17 mouse cellular contexts compared by ENCODE assay signal in genomic region chr12:81996679-81997362, GRCm38 (mm10).
"Had no signal": no experiment of that assay in that cellular context is flagged by ENCODE, and none has a peak within 500 bp of the region (broad histone marks: within the 10 kb centered on the region; RNA-seq: fewer than 3 reads in every experiment).

No protein-coding gene starts in this region.

- H3K27ac ChIP-seq: kidney, embryonic 15.5 days; layer of hippocampus, adult 2 months; limb, embryonic 15.5 days; liver, embryonic 14.5 days; macrophage; midbrain, embryonic 13.5 days; stomach, postnatal 0 days had no signal

- H3K27me3 ChIP-seq: kidney, embryonic 15.5 days; limb, embryonic 15.5 days; midbrain, embryonic 13.5 days had no signal

- H3K4me2 ChIP-seq: kidney, embryonic 15.5 days; limb, embryonic 15.5 days; liver, embryonic 11.5 days; lung, embryonic 14.5 days; midbrain, embryonic 13.5 days had no signal

- H3K4me3 ChIP-seq: kidney, embryonic 15.5 days; layer of hippocampus, adult 2 months; limb, embryonic 15.5 days; midbrain, embryonic 13.5 days had no signal

- H3K9ac ChIP-seq: kidney, embryonic 15.5 days; limb, embryonic 15.5 days; liver, embryonic 14.5 days; liver, postnatal 0 days; lung, embryonic 14.5 days; midbrain, embryonic 13.5 days had no signal

- ATAC-seq: liver, postnatal 0 days; lung, postnatal 0 days; midbrain, embryonic 13.5 days had no signal

- H3K4me1 ChIP-seq: kidney, embryonic 15.5 days; limb, embryonic 15.5 days; midbrain, embryonic 13.5 days had no signal

- H3K9me3 ChIP-seq: kidney, embryonic 15.5 days; limb, embryonic 15.5 days; midbrain, embryonic 13.5 days had no signal

- DNase-seq: kidney, postnatal 14 days; layer of hippocampus, adult 9-11 months; liver, postnatal 0 days; lung, embryonic 14.5 days; right cerebral cortex, postnatal 4 days; thymus, adult 2 months; thymus, postnatal 14 days; thymus, postnatal 4 days had no signal
